Mouse (Mus musculus) olfactory bulb, adult 2 months (tissue): ENCODE measurements around the gene Tgtp2. TPM values are rescaled to one million over a fixed set of nuclear protein-coding genes. Genes with fewer than 3 reads are reported as not detected.
"Not testable (repeated sequence)": the region's sequence is repeated elsewhere in the genome, so short reads cannot be mapped to it uniquely, and the experiment has no call there.

Experiments used
- H3K27ac ChIP-seq: fragments of 200-500 bp; 2 replicates; pipeline ENCODE4 v1.5.1; 2012; ENCODE audit warnings: low read depth, low read length; ENCODE audit not compliant: insufficient read depth
- H3K4me1 ChIP-seq: fragments of 200-500 bp; 2 replicates; pipeline ENCODE4 v1.6.1; 2012; ENCODE audit warnings: low read length; ENCODE audit not compliant: control insufficient read depth, insufficient read depth
- H3K4me3 ChIP-seq: fragments of 200-500 bp; 2 replicates; pipeline ENCODE4 v1.5.1; 2012; ENCODE audit warnings: mild to moderate bottlenecking, low read depth, low read length, moderate library complexity; ENCODE audit not compliant: insufficient read depth
- CTCF ChIP-seq: fragments of 200-500 bp; IDR thresholded peaks from 2 replicates; pipeline ENCODE4 v1.5.1; 2012; ENCODE audit warnings: low read depth, mild to moderate bottlenecking, low read length, moderate library complexity; ENCODE audit not compliant: insufficient read depth
- POLR2A ChIP-seq: fragments of 200-500 bp; IDR thresholded peaks from 2 replicates; pipeline ENCODE4 v1.6.1; 2012; ENCODE audit warnings: mild to moderate bottlenecking, low read depth, low read length, moderate library complexity; ENCODE audit not compliant: insufficient read depth
- WGBS: fragments of 180-500 bp; shearing (Covaris S2); methylation state at CpG from one replicate; pipeline ENCODE4 v1.1.7; 2018; 5-methylcytosine and 5-hydroxymethylcytosine counted together
- polyA plus RNA-seq: library from polyadenylated mRNA; stranded (reverse); fragments of >200 nt; gene quantifications from 2 replicates; pipeline ENCODE4 v1.2.4, GENCODE M21; 2012; ENCODE audit warnings: low replicate concordance; ENCODE audit not compliant: missing spikeins, insufficient read depth, insufficient read length

Tgtp2 gene
- not detected in 2 replicates for polyA plus RNA-seq

- not testable (repeated sequence) for H3K27ac ChIP-seq, H3K4me3 ChIP-seq
- WGBS, result 88% methylated on average over 5 of the region's 5 CpGs
These were observed at the start of gene Tgtp2 for GRCm38 (mm10) chr11:49063713-49064469. Gene Tgtp2 (minus strand): TSS chr11:49064206.

GRCm38 (mm10) chr11:49112624-49113219 is 48.7 kb upstream of the Tgtp2 start:
- no peaks in the 10 kb centered on the region for H3K4me1 ChIP-seq
- 74% methylated on average over 6 of the region's 6 CpGs for WGBS
- H3K27ac ChIP-seq, result no peak overlapping the region
- TF ChIP-seq POLR2A (no peak), CTCF (no peak)
- H3K4me3 ChIP-seq, result no peak overlapping the region

More at GRCm38 (mm10) chr11:49063713-49064469, at the start of gene Tgtp2:
- not testable (repeated sequence) for H3K4me1 ChIP-seq

- TF ChIP-seq CTCF, result no peak
- no peak for TF ChIP-seq POLR2A
- H3K27ac ChIP-seq, result no peak overlapping the region
- no peaks in the 10 kb centered on the region for H3K4me1 ChIP-seq
- 42% methylated on average over 1 of the region's 1 CpGs for WGBS
- H3K4me3 ChIP-seq, result no peak overlapping the region
These were observed 47.0 kb upstream of the Tgtp2 start for GRCm38 (mm10) chr11:49111000-49111399.

GRCm38 (mm10) chr11:49108833-49109232 is 44.8 kb upstream of the Tgtp2 start:
- no peak overlapping the region for H3K27ac ChIP-seq
- TF ChIP-seq POLR2A, result no peak
- TF ChIP-seq CTCF, result no peak
- 63% methylated on average over 1 of the region's 1 CpGs for WGBS
- no peak overlapping the region for H3K4me3 ChIP-seq
- H3K4me1 ChIP-seq, result no peaks in the 10 kb centered on the region

- Histone ChIP-seq H3K4me3 (no peak overlapping the region), H3K4me1 (no peaks in the 10 kb centered on the region), H3K27ac (no peak overlapping the region)
- 68% methylated on average over 10 of the region's 10 CpGs for WGBS
- TF ChIP-seq POLR2A (no peak), CTCF (no peak)
These were observed 43.9 kb upstream of the Tgtp2 start for GRCm38 (mm10) chr11:49107650-49108537.

- 86% methylated on average over 1 of the region's 1 CpGs for WGBS
- Histone ChIP-seq H3K27ac (no peak overlapping the region), H3K4me1 (no peaks in the 10 kb centered on the region), H3K4me3 (no peak overlapping the region)
- no peak for TF ChIP-seq CTCF
- no peak for TF ChIP-seq POLR2A
These were observed 41.7 kb upstream of the Tgtp2 start for GRCm38 (mm10) chr11:49105752-49106151.

- H3K27ac ChIP-seq, result no peak overlapping the region
- WGBS, result 16% methylated on average over 8 of the region's 8 CpGs
- H3K4me3 ChIP-seq, result no peak overlapping the region
- no peak; the same call in 1 of the 2 replicates for TF ChIP-seq CTCF
- no peak for TF ChIP-seq POLR2A
- no peaks in the 10 kb centered on the region for H3K4me1 ChIP-seq
These were observed 39.2 kb upstream of the Tgtp2 start for GRCm38 (mm10) chr11:49103047-49103693.

GRCm38 (mm10) chr11:49101500-49101899 is 37.5 kb upstream of the Tgtp2 start:
- WGBS, result 71% methylated on average over 5 of the region's 5 CpGs
- Histone ChIP-seq H3K27ac (no peak overlapping the region), H3K4me1 (no peaks in the 10 kb centered on the region), H3K4me3 (no peak overlapping the region)
- TF ChIP-seq CTCF, result no peak
- TF ChIP-seq POLR2A, result no peak
